Mouse (Mus musculus): ENCODE measurements around the gene Prkce.

DNA sequence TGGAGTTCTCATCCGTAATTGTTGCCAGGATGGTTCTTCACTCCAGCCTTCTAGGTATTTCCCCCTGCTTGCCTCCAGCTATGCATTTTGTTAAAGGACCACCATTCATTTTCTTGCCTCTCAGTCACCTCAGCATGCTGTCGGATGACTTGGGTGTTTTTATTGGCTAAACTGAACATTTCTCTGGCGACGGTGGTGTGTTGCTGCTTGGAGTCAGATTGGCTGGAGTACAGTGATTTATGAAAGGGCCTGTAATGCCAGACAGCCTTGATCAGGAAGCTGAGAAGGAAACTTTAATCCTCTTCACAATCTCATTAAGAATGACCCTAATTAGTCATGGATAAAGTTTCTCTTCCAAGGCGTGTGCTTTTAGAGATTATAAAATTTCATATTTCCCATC lies 342.3 kb downstream of the Prkce start:
- TF ChIP-seq GATA2 (IDR thresholded peaks at IDR 0.05; ENCODE audit: borderline replicate concordance, low read depth, low read length): no peak
- no peak for TF ChIP-seq TAL1 (conservative IDR thresholded peaks at IDR 0.05; ENCODE audit: low read depth, low read length)
- TF ChIP-seq CTCF (IDR thresholded peaks at IDR 0.05; ENCODE audit: low read depth, low read length): no peak
- TF ChIP-seq GATA1 (IDR thresholded peaks at IDR 0.05; ENCODE audit: borderline replicate concordance, low read length): no peak
- no peak for TF ChIP-seq POLR2AphosphoS5 (IDR thresholded peaks at IDR 0.05; ENCODE audit: insufficient replicate concordance, low read depth, low read length)

All from G1E (cell line).